Mouse (Mus musculus): ENCODE measurements around the gene Gm10234.
A peak's percentile ranks its signal among the peaks of the same experiment; 100 is the strongest.

Gm10234 gene

DNA sequence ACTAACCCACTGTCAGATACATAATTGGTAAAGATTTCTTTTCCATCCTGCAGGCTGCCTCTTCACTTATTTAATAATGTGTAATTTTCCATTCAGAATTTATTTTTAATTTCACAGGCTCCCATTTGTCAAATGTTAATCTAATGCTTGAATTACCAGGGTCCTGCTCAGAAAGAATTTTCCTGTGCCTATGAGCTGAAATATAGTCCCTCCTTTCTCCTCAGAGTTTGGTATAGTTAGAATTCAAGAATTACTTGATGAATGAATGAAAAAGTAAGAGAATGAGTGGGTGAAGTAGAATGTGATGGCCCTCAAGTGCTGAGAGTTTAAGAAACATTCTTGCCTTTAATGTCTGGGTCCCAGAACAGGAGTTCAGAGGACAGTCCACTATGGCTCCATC, at the start of gene Gm10234:
TSS of gene Gm10234 (plus strand) at position 301 of the 400 bp plus-strand sequence.
- no peak for DNase-seq

DNA sequence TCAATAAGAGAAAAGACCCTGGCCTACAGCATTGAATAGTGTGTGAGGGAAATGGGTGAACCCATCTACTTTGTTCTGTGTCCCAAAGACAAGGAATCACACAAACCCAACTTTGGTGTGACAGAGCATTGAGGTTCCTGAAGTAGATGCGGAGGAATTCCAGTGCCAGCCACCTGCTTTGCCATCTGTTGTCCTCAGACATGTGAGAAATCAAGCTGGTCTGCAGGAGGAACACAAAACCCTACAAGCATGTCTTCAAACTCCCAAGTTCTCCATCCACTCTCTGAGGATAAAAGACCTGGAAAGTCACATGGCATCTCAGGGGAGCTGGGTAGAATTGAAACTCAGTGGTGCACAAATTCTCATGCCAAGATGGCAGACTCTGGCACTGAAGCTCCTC, 44.3 kb upstream of the Gm10234 start:
- DNase-seq, result no peak

DNA sequence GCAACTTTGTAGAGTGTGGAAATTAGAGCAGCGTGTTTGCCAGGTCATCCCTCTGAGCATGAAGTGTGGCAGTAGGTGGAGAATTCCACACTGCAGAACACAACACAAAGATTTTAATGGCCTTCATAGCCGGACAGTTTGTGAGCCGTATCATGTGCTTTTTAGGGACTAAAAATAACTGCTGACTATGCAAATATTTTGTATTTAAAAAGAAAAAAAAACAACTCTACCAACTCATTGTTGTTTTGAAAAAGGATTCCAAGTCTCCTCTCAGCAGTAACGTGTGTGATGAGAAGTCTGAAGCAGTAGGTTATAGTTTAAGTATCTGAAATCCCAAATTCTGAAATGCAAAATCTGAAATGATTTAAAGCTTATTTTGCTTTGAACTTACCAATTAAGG, 25.9 kb upstream of the Gm10234 start:
- DNase-seq, result no peak

DNA sequence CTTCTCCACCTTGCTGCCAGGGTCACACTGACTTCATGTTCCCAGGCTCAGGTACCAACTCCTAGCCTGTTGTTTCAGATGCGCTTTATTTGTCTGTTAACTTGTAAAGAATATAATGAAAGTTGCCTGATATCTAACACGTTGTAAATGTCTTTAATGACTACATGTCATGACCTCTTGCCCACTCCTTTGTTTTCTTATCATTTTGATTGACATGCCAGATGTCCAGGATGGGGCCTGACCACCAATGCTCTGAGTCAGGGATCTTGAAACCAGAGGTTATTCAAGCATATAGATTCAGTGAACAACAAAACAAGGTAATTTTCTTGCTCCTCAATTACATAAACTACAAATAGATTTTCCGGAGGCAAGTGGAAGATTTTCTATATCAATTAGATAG, 23.5 kb upstream of the Gm10234 start:
- no peak for DNase-seq

DNA sequence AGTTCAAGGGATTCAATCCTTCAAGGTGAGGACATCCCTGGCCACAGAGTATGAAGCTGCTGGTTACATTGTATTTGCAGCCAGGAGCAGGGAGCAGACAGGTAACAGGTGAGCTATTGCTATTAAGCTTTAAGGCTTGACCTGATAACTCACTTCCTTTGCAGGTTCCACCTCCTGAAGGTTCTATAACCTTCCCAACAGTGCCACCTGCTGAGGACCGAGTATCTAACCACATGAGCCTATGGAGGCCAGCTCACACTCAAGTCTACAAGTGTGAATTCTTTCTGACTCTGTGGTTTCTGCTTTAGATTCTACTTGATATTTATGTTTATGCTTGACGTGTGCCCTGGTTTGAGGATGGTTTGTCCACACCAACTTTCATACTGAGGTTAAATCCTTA, 21.3 kb upstream of the Gm10234 start:
- DNase-seq, result peak; percentile 5

DNA sequence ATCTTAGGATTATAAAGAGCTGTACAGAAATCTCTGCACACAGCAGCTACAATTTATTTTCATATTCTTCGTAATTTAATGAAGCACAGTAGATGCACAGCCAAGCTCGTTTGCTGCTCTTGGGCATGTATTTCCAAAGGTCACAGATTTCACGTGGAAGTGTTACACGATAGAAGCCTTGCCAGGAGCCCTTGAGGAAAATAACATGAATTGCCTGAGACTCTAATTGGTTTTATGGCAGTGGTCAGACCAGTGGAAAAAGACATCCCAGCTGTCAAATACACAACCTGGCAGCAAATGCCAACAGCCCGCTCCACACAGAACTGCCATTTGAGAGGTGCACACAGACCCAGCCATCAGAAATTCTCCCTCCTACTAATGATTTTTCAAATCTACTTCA, 9.3 kb downstream of the Gm10234 start:
- DNase-seq, result no peak

DNA sequence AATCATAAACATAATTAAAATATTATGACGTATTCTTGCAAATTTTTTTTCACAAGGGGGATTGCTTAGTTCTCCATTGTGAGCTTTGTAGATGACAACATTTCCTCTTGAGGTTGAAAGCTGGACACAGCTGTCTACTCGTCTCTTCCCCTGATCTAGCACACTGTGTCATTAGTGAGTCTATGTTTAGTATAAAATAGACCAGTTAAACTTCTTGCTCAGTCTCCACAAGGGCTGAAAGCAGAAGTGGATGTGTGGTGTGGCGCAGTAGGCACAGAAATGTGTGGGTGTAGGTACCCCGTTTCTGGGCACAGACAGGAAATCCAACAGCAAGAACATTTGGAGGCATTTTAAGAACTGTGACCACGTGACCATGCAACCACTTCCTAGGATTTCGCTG, 12.9 kb downstream of the Gm10234 start:
- DNase-seq, result no peak

DNA sequence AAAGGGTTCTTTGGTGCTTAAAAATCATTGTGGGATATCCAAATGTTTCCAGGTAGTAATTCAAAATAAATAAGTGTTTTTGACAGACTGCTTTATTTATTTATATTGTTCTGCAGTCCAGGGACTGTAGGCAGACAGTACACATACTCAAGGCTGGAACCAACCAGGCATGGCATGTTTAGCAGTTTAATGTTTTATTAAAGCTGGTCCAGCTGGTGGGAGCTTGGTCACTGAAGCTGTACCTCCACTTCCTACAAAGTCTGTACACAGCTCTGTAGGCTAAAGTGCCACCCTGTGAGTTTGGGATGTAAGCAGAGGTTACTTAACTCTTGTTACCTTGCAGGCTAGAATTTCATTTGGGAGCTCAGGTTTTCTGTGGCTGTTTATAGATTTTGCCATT, 27.5 kb downstream of the Gm10234 start:
- DNase-seq, result no peak

DNA sequence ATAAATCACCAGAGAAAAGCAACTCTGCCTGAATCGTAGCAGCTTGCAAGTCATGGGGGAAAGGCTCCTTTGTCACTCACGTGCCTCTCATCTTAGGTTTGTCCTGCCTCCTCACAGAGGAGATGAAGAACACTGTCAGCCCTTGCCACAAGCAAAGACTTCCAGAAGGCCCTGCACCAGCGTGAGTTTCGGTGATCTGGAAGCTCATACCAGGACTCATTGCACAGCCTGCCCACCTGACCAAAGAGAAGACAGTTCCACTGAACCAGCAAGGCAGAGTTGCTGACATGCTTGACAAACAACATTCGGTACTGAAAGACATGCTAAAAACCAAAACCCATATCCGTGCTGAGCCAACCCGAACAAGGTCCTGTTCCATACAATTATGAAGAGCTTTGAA, 31.1 kb downstream of the Gm10234 start:
- DNase-seq, result no peak

DNA sequence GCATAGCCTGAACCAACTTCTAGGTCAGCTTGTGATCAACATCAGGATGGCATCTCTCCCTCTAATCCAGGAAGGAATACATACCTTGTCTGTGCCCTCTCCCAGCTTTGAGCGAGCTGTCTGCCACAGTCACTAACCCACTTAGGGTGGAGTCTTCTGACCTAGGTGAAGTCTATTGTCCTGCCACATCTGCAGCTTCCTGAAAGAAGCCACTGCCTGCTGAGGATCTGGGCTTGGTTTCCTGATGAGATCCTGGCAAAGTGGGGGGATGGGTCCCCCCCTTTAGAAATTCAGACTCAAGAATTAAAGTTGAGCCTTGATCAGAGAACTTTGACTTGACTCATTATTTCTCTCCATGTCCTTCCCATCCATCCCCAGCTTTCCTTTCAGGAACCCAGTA, 32.0 kb downstream of the Gm10234 start:
- no peak for DNase-seq

DNA sequence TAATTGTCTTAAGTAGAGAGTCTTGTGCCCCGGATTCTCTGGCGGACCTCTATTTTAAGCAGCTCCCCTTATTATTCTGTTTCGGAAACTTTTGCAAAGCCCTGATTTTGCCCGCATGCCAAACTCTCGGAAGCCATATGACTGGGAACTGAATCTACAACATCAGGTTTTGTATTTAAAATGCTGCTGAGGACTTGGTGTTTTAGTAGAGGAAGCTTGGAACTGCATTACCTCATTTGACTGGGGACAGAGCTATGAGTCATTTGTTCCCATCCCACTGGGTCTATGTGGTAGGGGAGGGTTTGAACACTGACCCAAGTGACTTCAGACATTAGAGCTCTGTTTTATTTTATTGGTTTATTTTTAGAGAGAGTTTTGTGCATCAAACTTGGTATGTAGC, 38.2 kb downstream of the Gm10234 start:
- no peak for DNase-seq

DNA sequence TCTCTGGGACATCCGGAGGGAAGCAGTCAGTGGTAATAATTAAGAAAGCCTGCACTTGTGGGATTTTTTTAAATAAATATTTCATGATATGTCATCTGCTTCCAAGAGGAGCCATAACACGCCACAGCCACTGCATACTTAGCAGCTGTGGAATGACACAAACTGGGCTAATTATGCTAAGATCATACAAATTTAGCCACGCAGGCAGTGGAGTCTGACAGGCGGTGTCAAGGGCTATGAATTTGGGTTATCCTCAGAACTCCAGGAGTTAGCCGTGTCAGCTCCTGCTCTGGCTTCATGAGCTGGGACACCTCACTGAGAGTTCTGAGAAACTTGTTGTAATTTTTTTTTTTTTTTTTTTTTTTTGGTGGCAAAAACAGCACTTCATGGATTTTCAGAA, 40.8 kb downstream of the Gm10234 start:
- DNase-seq, result no peak

DNA sequence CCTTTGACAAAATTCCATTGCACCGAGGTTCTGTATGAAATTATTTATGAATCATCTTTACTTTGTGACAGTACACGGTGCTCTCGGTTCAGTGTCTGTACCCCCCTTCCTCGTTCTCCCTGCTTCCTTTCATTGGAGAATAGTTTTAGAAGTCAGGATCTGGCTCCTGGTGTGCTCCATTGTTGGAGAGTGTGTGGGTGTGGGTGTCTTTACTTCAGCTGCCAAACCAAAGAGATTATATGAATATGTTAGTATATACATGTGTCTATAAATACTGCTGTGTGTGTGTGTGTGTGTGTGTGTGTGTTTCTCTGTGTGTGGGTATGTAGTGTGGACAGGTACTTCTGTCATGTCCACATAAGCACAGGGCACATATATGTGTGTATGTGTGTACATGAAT, 49.9 kb downstream of the Gm10234 start:
- DNase-seq, result no peak
